Mouse (Mus musculus) C2C12 (cell line): ENCODE data around the gene Mical2.

Experiments
- CTCF ChIP-seq: IDR thresholded peaks from one replicate; pipeline ENCODE4 v1.5.1; 2011; ENCODE audit not compliant: control insufficient read depth, insufficient read depth, insufficient read length
- FOSL1 ChIP-seq: IDR thresholded peaks from one replicate; pipeline ENCODE4 v1.8.0; 2011; ENCODE audit warnings: mild to moderate bottlenecking, low read length; ENCODE audit not compliant: poor library complexity, insufficient read depth, severe bottlenecking
- MAX ChIP-seq: IDR thresholded peaks from one replicate; pipeline ENCODE4 v1.6.1; 2011; ENCODE audit warnings: mild to moderate bottlenecking, control low read depth
- MYOD1 ChIP-seq: IDR thresholded peaks from one replicate; pipeline ENCODE4 v1.6.1; 2011; ENCODE audit warnings: low read depth; ENCODE audit not compliant: control insufficient read depth, insufficient read length
- MYOG ChIP-seq: IDR thresholded peaks from one replicate; pipeline ENCODE4 v1.6.1; 2011; ENCODE audit not compliant: control insufficient read depth, insufficient read length; ENCODE audit errors: extremely low read depth
- USF1 ChIP-seq: IDR thresholded peaks from one replicate; pipeline ENCODE4 v1.6.1; 2011; ENCODE audit warnings: low read depth, mild to moderate bottlenecking, control low read depth, moderate library complexity

DNA sequence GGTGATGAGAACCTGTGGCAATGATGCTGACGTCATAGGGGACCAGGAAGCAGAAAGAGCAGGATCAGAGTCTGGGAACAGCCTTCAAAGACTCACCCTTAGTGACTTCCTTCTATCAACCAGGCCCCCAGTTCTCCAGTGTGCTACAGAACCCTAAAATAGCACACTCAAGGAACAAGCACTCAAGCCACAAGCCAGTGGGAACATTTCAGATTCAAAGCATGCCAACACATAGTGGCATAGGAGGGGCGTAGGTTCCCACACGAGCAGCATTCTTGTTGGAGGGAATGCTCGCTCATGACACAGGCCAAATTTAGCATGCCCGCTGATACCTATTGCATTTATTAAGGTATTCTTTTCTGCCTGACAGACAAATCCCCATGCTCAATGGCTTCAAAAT is 35.5 kb downstream of the Mical2 start:
- TF ChIP-seq MAX (no peak), CTCF (no peak), MYOD1 (no peak), MYOG (no peak), FOSL1 (no peak), USF1 (no peak)
